Mouse (Mus musculus): ENCODE results near the gene Gm8897.
"Not testable (repeated sequence)": the region's sequence is repeated elsewhere in the genome, so short reads cannot be mapped to it uniquely, and the experiment has no call there.

The Gm8897 gene

DNA sequence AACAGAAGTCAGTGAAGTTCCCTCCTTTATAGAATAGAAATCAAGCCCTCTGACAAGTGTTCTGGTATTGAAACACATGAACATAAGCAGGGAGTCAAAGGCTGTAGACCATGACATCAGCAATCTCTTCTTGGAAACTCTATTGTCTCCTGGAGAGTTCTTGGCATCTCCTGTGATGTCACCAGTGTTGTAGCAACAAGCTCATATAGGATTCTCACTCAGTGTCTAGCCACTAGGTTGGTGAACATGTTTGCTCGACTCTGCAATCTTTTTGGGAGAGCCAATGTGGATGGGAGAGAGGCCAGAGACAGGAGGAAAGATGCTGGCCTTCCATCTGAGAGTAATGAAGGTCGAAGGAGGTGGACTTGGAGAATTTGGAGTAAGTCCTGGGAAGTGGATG is at the start of gene Gm8897:
Gene Gm8897, plus strand, starts transcription at position 301 of the 400 bp plus-strand sequence.
- DNase-seq = not testable (repeated sequence)

DNA sequence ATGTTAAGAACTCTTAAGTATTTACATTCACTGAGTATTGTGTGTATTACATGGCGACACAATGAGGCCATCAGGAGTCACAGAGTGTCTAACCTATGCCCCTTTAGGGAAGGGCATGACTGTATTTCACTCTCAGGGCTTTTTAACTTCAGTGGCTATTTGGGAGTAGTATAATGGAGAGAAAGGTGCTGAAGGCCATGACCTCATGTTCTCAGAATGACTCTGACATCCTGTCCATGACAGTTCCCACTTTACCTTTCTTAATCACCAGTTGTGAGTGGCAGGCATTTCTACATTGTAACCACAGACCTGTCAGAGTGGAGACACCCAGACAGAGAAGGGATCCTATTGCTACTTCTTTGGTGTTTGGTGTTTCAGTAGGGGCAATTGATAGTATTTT is 473 bp downstream of the Gm8897 start:
- DNase-seq = not testable (repeated sequence)

All from cerebellum, postnatal 14 days (tissue).